Mouse (Mus musculus) lung, postnatal 0 days (tissue): Measurements from ENCODE around the gene Gm29094.
"Not testable (repeated sequence)": the region's sequence is repeated elsewhere in the genome, so short reads cannot be mapped to it uniquely, and the experiment has no call there.

ENCODE experiments used
- CTCF ChIP-seq: IDR thresholded peaks from 2 replicates; pipeline ENCODE4 v1.5.1; 2016; ENCODE audit warnings: antibody characterized with exemption, mild to moderate bottlenecking
- EP300 ChIP-seq: IDR thresholded peaks from 2 replicates; pipeline ENCODE4 v1.6.1; 2016; ENCODE audit warnings: antibody characterized with exemption, mild to moderate bottlenecking, control low read depth

DNA sequence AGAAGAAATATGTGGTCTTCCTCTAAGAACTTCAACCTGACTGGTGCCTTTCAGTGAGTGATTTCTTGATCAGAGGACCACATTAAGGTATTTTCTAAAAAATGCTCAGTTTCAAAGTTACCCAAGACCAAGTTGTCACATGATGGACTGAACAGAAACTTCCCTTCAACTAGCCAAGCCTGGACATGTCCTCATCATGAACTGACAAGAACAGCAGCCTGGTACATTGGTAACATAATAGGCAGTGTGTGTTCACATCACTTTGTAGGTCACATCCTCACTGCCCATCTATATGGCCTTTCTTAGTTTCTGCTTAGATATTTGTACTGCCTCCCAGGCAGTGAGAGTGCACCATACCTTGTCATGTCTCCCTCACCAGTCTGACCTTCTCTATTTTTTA, 26.6 kb upstream of the Gm29094 start:
- TF ChIP-seq EP300, CTCF: not testable (repeated sequence)
